Mouse (Mus musculus) embryonic facial prominence, embryonic 14.5 days (tissue): Measurements from ENCODE around the gene Adam33. TPM values are rescaled to one million over a fixed set of nuclear protein-coding genes. Genes with fewer than 3 reads are reported as not detected.

Experiments used
- ATAC-seq: fragments of 200-750 bp; cut with Nextera tagmentation; 2 replicates; pipeline ENCODE4 v1.8.0; 2017; ENCODE audit warnings: low read depth, moderate number of reproducible peaks, moderate TSS enrichment
- DNase-seq: peaks from one replicate; pipeline ENCODE4 v3.0.0-alpha.2; 2015; ENCODE audit warnings: low spot score
- H3K27ac ChIP-seq: fragments of 300-500 bp; sonication (generic); replicated peaks from 2 replicates; pipeline ENCODE4 v1.5.1; 2014; ENCODE audit warnings: low read depth, mild to moderate bottlenecking, low read length, moderate library complexity
- H3K27me3 ChIP-seq: fragments of 300-500 bp; sonication (generic); replicated peaks from 2 replicates; pipeline ENCODE4 v1.6.1; 2014; ENCODE audit warnings: low read length; ENCODE audit not compliant: control insufficient read depth, insufficient read depth
- H3K36me3 ChIP-seq: fragments of 300-500 bp; sonication (generic); 2 replicates; pipeline ENCODE4 v1.6.1; 2014; ENCODE audit warnings: low read length, mixed read lengths; ENCODE audit not compliant: control insufficient read depth, insufficient read depth
- H3K4me1 ChIP-seq: fragments of 300-500 bp; sonication (generic); 2 replicates; pipeline ENCODE4 v1.6.1; 2014; ENCODE audit warnings: antibody characterized with exemption, low read length; ENCODE audit not compliant: control insufficient read depth, insufficient read depth
- H3K4me2 ChIP-seq: fragments of 300-500 bp; sonication (generic); 2 replicates; pipeline ENCODE4 v1.6.1; 2014; ENCODE audit warnings: low read depth, mild to moderate bottlenecking, low read length, moderate library complexity, mixed read lengths
- H3K4me3 ChIP-seq: fragments of 300-500 bp; sonication (generic); 2 replicates; pipeline ENCODE4 v1.5.1; 2014; ENCODE audit warnings: low read depth, mild to moderate bottlenecking, low read length
- H3K9ac ChIP-seq: fragments of 300-500 bp; sonication (generic); 2 replicates; pipeline ENCODE4 v1.6.1; 2014; ENCODE audit warnings: low read depth, mild to moderate bottlenecking, low read length, moderate library complexity, mixed read lengths
- H3K9me3 ChIP-seq: fragments of 300-500 bp; sonication (generic); 2 replicates; pipeline ENCODE4 v1.6.1; 2016; ENCODE audit warnings: low read length; ENCODE audit not compliant: control insufficient read depth
- WGBS: fragments of 180-500 bp; shearing (Covaris S2); extraction: QIAGEN DNeasy Blood & Tissue Kit; methylation state at CpG from one replicate; pipeline ENCODE4 v1.1.7; 2014; 5-methylcytosine and 5-hydroxymethylcytosine counted together
- polyA plus RNA-seq: library from polyadenylated mRNA; unstranded; fragments of >200 nt; fragmentation: Nextera tagmentation; extraction: Ambion mirVana; gene quantifications from 2 replicates; pipeline ENCODE4 v1.2.1, GENCODE M21; 2014

Gene Adam33
- polyA plus RNA-seq, 1 experiment from 2014 or later, result 22.7 TPM

DNA sequence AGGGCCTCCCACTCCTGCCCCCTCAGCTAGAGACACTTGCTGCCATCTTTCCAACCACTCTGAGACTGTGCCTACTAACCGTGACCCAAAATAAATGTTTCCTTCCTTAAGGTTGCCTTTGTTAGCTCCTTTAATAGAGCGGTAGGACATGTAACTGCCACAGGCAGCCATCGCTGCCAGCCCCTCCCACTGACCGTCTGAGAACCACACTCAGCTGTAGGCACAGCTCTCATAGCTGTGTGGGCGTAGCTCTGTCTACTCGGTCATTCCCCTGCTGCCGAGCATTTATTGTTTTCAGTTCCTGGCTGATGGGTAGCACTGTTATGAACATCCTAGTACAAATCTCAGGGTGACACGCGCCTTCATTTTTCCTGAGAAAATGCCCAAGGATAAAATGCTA, 2.7 kb upstream of the Adam33 start:
- no peak overlapping the region for H3K27ac ChIP-seq
- no peak for DNase-seq
- H3K9me3 ChIP-seq, result no peaks in the 10 kb centered on the region
- no peak for ATAC-seq
- H3K9ac ChIP-seq, result no peak overlapping the region
- H3K4me2 ChIP-seq, result no peak overlapping the region
- peaks cover 7% of the 10 kb centered on the region; the same call in 1 of the 2 replicates for H3K27me3 ChIP-seq
- H3K36me3 ChIP-seq, result no peaks in the 10 kb centered on the region
- 65% methylated on average over 9 of the region's 9 CpGs for WGBS
- H3K4me1 ChIP-seq, result peaks cover 16% of the 10 kb centered on the region
- no peak overlapping the region for H3K4me3 ChIP-seq

DNA sequence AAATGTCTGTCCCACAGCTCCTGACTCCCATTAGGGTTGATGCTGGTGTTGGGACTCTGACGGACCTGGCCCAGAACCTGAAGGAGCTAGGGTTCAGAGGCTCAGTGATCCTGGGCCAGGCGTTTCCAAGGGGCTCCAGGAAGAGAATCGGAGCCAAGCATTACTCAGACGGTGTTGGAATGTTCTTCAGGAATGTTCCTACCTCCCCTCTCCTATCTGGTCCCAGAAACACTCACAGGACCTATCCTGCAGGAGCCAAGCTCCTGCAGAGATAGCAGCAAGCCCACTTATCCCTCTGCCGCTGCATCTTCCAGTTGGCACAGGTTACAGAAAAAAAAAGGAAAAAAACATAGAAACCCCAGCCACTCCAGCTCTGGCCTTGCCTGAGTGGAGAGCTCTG, 2.0 kb downstream of the Adam33 start:
- no peak overlapping the region for H3K9ac ChIP-seq
- no peak for ATAC-seq
- H3K27me3 ChIP-seq, result peaks cover 8% of the 10 kb centered on the region; the same call in 1 of the 2 replicates
- H3K4me3 ChIP-seq, result no peak overlapping the region
- no peaks in the 10 kb centered on the region for H3K9me3 ChIP-seq
- H3K4me1 ChIP-seq, result peaks cover 42% of the 10 kb centered on the region
- DNase-seq, result no peak
- 53% methylated on average over 5 of the region's 5 CpGs for WGBS
- H3K36me3 ChIP-seq, result no peaks in the 10 kb centered on the region
- peak overlapping the region; percentile 64 for H3K4me2 ChIP-seq
- H3K27ac ChIP-seq, result peak overlapping the region; percentile 78

DNA sequence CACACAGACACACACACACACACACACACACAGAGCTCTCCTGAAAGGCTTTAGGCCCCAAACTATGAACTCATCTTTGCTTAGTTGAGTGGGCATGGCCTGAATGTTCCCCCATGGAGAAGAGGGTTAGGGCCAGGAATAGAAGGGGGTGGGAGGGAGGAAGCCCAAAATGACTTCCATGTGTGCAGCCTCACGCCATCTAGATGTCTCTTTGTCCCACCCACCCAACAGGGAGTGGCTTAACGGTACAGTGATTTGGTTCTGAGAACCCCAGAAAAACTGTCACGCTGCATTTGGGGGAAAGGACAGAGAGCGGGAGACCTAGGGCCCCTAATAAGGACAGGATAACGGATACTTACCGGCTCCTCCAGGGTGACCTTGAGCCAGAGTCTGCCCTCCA, 2.8 kb downstream of the Adam33 start:
- DNase-seq, result peak; percentile 86
- WGBS, result 26% methylated on average over 6 of the region's 6 CpGs
- ATAC-seq, result peak; percentile 32; the same call in 1 of the 2 replicates
- H3K9ac ChIP-seq, result no peak overlapping the region
- H3K27ac ChIP-seq, result peak overlapping the region; percentile 78
- peaks cover 16% of the 10 kb centered on the region for H3K27me3 ChIP-seq
- peaks cover 42% of the 10 kb centered on the region for H3K4me1 ChIP-seq
- no peaks in the 10 kb centered on the region for H3K9me3 ChIP-seq
- peak overlapping the region; percentile 64 for H3K4me2 ChIP-seq
- no peak overlapping the region for H3K4me3 ChIP-seq
- no peaks in the 10 kb centered on the region for H3K36me3 ChIP-seq

DNA sequence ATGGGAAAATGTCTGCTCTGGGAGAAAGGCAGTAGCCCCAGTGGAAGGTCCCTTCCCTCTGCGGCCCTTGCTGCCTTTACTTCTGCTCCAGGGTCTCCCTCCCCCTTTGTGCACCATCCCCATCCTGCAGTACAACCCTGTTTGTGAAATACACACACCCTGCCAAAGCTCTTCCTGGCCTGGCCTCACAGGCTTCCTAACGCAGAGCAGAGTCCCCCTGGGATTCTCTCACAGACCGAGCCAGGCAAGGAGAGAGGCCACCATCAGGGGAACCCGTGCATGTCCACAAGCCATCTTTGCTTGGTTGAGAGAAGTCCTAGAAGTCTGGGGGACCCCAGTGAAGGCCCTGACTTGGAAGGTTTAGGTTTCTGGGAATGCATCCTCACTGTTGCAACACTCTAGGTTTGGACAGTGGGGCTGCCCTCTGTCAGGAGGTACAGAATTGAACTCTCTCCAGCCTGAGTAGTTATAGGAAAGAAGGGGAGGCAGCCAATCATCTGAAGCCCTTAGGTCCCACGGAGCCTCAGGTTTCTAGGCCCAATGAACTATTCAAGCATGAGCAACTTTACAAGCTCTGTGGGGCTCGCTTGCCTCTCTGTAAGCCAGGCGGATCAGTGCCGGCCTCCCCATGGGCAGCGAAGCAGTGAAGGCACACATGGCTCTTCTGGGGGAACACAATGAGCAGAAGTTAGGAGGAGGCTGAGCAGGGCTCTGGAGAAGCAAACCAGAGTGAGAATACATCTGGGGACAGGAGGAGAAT, 3.7 kb downstream of the Adam33 start:
- no peak overlapping the region for H3K4me3 ChIP-seq
- no peaks in the 10 kb centered on the region for H3K9me3 ChIP-seq
- DNase-seq (peak; percentile 54), ATAC-seq (no peak)
- H3K4me1 ChIP-seq, result peaks cover 42% of the 10 kb centered on the region
- peaks cover 25% of the 10 kb centered on the region for H3K27me3 ChIP-seq
- peak overlapping the region; percentile 78 for H3K27ac ChIP-seq
- H3K4me2 ChIP-seq, result no peak overlapping the region
- WGBS, result 44% methylated on average over 9 of the region's 9 CpGs
- H3K36me3 ChIP-seq, result no peaks in the 10 kb centered on the region
- peak overlapping the region; percentile 8; the same call in 1 of the 2 replicates for H3K9ac ChIP-seq

DNA sequence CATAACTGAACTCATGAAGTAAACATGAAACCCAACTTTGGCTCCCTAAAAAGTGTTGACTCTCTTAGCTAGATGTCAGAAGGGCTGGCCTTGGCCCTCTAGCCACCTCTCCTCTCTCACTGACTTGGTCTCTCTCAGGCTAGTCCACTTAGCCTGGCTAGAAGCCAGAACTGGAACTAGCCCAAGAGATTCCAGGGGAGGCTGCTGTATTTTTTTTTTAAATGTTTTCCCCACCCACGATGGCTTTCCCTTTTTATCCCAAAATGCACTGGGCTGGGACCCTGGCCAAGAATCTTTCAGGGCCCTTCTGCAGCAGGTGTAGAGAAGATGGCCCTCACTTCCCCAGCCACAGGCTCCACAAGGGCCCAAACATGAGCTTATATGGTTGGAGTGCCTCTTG, 4.2 kb downstream of the Adam33 start:
- Histone ChIP-seq H3K27ac (peak overlapping the region; percentile 78), H3K4me1 (peaks cover 45% of the 10 kb centered on the region), H3K36me3 (no peaks in the 10 kb centered on the region), H3K4me3 (no peak overlapping the region), H3K9ac (no peak overlapping the region), H3K27me3 (peaks cover 31% of the 10 kb centered on the region), H3K9me3 (no peaks in the 10 kb centered on the region), H3K4me2 (no peak overlapping the region)
- 31% methylated on average over 1 of the region's 1 CpGs for WGBS
- DNase-seq, result peak; percentile 74
- no peak for ATAC-seq

DNA sequence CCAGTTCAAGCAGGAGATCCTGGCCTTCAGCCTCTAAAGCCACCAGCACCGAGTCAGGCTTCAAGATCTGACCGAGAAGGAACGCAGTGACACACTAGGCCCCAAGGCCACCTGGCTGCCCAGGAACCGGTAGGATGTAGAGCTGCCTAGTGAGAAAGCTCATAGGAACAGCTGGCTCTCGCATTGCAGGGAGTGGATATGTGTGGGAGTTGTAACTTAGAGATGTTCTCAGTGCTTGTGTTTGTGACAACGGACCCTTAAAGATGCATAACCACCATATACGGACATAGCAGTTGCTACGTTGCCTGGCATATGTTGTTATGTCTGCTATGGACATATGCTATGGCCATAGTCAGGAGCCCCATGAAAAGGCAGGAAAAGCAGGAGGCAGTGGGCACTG, 4.9 kb downstream of the Adam33 start:
- DNase-seq, result no peak
- no peak overlapping the region for H3K9ac ChIP-seq
- 92% methylated on average over 8 of the region's 8 CpGs for WGBS
- no peak overlapping the region for H3K4me2 ChIP-seq
- H3K27ac ChIP-seq, result no peak overlapping the region
- H3K9me3 ChIP-seq, result no peaks in the 10 kb centered on the region
- H3K4me1 ChIP-seq, result peaks cover 49% of the 10 kb centered on the region
- no peak overlapping the region for H3K4me3 ChIP-seq
- no peak for ATAC-seq
- peaks cover 35% of the 10 kb centered on the region for H3K27me3 ChIP-seq
- no peaks in the 10 kb centered on the region for H3K36me3 ChIP-seq

DNA sequence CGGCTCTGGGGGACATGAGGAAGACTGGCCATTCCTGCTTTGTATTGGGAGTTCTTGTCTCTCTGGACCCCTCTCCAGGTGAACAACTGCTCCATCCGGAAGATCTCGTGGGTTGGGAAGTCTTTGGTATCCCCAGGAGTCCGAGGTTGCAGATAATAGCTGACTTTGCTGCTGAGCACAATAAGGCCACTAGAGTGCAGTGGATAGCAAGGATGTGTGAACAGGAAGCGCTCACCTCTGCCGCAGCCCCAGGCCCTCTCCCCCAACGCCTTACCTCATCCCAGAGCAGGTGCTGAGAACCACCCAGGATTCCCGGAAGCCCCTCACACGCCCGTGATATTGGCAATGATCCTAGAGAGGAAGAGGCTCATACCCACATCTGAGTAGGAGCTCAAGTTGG, 7.4 kb downstream of the Adam33 start:
- Histone ChIP-seq H3K4me1 (peaks cover 32% of the 10 kb centered on the region), H3K27me3 (peaks cover 45% of the 10 kb centered on the region), H3K4me3 (no peak overlapping the region), H3K9me3 (no peaks in the 10 kb centered on the region), H3K4me2 (peak overlapping the region; percentile 23; the same call in 1 of the 2 replicates), H3K27ac (no peak overlapping the region), H3K9ac (no peak overlapping the region), H3K36me3 (no peaks in the 10 kb centered on the region)
- peak; percentile 73 for DNase-seq
- WGBS, result 6% methylated on average over 10 of the region's 10 CpGs
- ATAC-seq, result peak; percentile 35

DNA sequence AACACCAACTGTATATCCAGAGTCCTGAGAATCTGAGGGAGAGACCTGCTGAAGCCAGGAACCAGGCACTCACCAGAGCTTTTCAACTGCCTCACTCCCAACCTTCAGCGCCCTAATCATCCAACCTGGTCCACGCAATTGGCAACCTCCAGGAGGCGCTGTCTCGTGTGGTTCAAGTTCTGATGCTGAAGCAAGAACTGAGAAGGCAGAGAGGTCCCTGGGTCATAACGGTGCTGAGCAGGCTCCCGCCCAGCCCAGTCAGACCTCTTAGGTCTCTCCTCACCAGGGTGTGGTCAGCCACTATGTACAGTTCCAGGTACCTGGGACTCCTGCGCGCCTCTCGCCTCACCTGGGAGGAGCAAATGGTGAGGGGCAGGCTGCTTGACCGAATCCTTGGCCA, 8.0 kb downstream of the Adam33 start:
- Histone ChIP-seq H3K9ac (no peak overlapping the region), H3K4me3 (no peak overlapping the region), H3K9me3 (no peaks in the 10 kb centered on the region), H3K36me3 (no peaks in the 10 kb centered on the region), H3K4me2 (peak overlapping the region; percentile 23; the same call in 1 of the 2 replicates), H3K27ac (no peak overlapping the region), H3K4me1 (peaks cover 26% of the 10 kb centered on the region), H3K27me3 (peaks cover 45% of the 10 kb centered on the region)
- DNase-seq, result peak; percentile 47
- 7% methylated on average over 10 of the region's 10 CpGs for WGBS
- peak; percentile 10; the same call in 1 of the 2 replicates for ATAC-seq
